Mouse (Mus musculus) megakaryocyte, embryonic 14.5 days (primary cell): Measurements from ENCODE around the gene Mgst2.

Source experiments
- FLI1 ChIP-seq: IDR thresholded peaks from 2 replicates; pipeline ENCODE4 v1.6.1; 2012; ENCODE audit warnings: low read length, inconsistent platforms, mixed read lengths
- GATA1 ChIP-seq: IDR thresholded peaks from 3 replicates; pipeline ENCODE4 v1.6.1; 2012; ENCODE audit warnings: mixed read lengths, low read length, inconsistent platforms, borderline replicate concordance

- TF ChIP-seq GATA1: no peak
- TF ChIP-seq FLI1: no peak
These were observed at the start of gene Mgst2 for GRCm38 (mm10) chr3:51660060-51660459.
